Mouse (Mus musculus): ENCODE data around the gene Cd5. TPM values are rescaled to one million over a fixed set of nuclear protein-coding genes. Genes with fewer than 3 reads are reported as not detected.

The Cd5 gene
- polyA plus RNA-seq, 1 experiment, result not detected

- Histone ChIP-seq H3K4me3 (ENCODE audit: low read depth, low read length) (no peak overlapping the region), H3K9me3 (replicated peaks; ENCODE audit: control insufficient read depth, insufficient read depth, low read length, poor library complexity, severe bottlenecking) (no peaks in the 10 kb centered on the region), H3K27ac (ENCODE audit: insufficient read depth, low read length) (no peak overlapping the region), H3K9ac (ENCODE audit: low read depth, poor library complexity, severe bottlenecking) (no peak overlapping the region), H3K27me3 (ENCODE audit: control insufficient read depth, insufficient read depth, low read length, poor library complexity, severe bottlenecking) (no peaks in the 10 kb centered on the region), H3K4me1 (ENCODE audit: control insufficient read depth, insufficient read depth, low read length) (peaks cover 3% of the 10 kb centered on the region), H3K36me3 (ENCODE audit: control insufficient read depth, insufficient read depth, low read length, poor library complexity, severe bottlenecking) (no peaks in the 10 kb centered on the region)
- no peak for TF ChIP-seq CTCF (IDR thresholded peaks at IDR 0.05; ENCODE audit: low read depth, low read length)
- TF ChIP-seq POLR2A (IDR thresholded peaks at IDR 0.05; ENCODE audit: insufficient read depth, low read length), result no peak
- TF ChIP-seq EP300 (IDR thresholded peaks at IDR 0.05; ENCODE audit: insufficient read depth, low read depth, low read length), result no peak
These were observed 764 bp downstream of the Cd5 start for GRCm38 (mm10) chr19:10738038-10738437.

- H3K9ac ChIP-seq (ENCODE audit: low read depth, poor library complexity, severe bottlenecking), result no peak overlapping the region
- H3K4me3 ChIP-seq (ENCODE audit: low read depth, low read length), result no peak overlapping the region
- H3K27ac ChIP-seq (ENCODE audit: insufficient read depth, low read length), result no peak overlapping the region
- no peak for TF ChIP-seq POLR2A (IDR thresholded peaks at IDR 0.05; ENCODE audit: insufficient read depth, low read length)
- no peak for TF ChIP-seq CTCF (IDR thresholded peaks at IDR 0.05; ENCODE audit: low read depth, low read length)
- TF ChIP-seq EP300 (IDR thresholded peaks at IDR 0.05; ENCODE audit: insufficient read depth, low read depth, low read length), result no peak
- H3K36me3 ChIP-seq (ENCODE audit: control insufficient read depth, insufficient read depth, low read length, poor library complexity, severe bottlenecking), result no peaks in the 10 kb centered on the region
- no peaks in the 10 kb centered on the region for H3K9me3 ChIP-seq (replicated peaks; ENCODE audit: control insufficient read depth, insufficient read depth, low read length, poor library complexity, severe bottlenecking)
- H3K27me3 ChIP-seq (ENCODE audit: control insufficient read depth, insufficient read depth, low read length, poor library complexity, severe bottlenecking), result no peaks in the 10 kb centered on the region
- peaks cover 3% of the 10 kb centered on the region for H3K4me1 ChIP-seq (ENCODE audit: control insufficient read depth, insufficient read depth, low read length)
These were observed 2.9 kb downstream of the Cd5 start for GRCm38 (mm10) chr19:10735861-10736260.

DNA sequence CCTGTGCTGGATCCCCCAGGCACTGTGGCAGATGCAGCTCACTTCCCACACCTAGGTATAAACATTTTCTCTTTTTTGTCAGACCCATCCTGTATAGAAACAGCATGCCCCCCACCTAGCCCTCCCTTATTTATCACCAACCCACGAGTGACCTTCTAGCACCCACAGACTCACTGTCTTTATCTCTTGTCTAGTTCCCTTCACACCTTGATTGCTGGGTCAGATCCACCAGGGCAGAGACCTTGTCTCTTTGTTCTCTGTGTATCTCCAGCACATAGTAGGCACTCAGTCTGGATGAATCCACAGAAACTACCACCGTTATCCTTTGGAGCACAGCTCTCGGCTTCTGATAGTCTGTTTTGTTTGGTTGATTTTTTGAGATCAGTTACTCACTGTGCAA lies 3.7 kb downstream of the Cd5 start:
- H3K9me3 ChIP-seq (replicated peaks; ENCODE audit: control insufficient read depth, insufficient read depth, low read length, poor library complexity, severe bottlenecking), result no peaks in the 10 kb centered on the region
- TF ChIP-seq CTCF (IDR thresholded peaks at IDR 0.05; ENCODE audit: low read depth, low read length) (no peak), POLR2A (IDR thresholded peaks at IDR 0.05; ENCODE audit: insufficient read depth, low read length) (no peak), EP300 (IDR thresholded peaks at IDR 0.05; ENCODE audit: insufficient read depth, low read depth, low read length) (no peak)
- no peak overlapping the region for H3K9ac ChIP-seq (ENCODE audit: low read depth, poor library complexity, severe bottlenecking)
- H3K27ac ChIP-seq (ENCODE audit: insufficient read depth, low read length), result no peak overlapping the region
- H3K36me3 ChIP-seq (ENCODE audit: control insufficient read depth, insufficient read depth, low read length, poor library complexity, severe bottlenecking), result no peaks in the 10 kb centered on the region
- H3K4me3 ChIP-seq (ENCODE audit: low read depth, low read length), result no peak overlapping the region
- H3K27me3 ChIP-seq (ENCODE audit: control insufficient read depth, insufficient read depth, low read length, poor library complexity, severe bottlenecking), result no peaks in the 10 kb centered on the region
- H3K4me1 ChIP-seq (ENCODE audit: control insufficient read depth, insufficient read depth, low read length), result no peaks in the 10 kb centered on the region

DNA sequence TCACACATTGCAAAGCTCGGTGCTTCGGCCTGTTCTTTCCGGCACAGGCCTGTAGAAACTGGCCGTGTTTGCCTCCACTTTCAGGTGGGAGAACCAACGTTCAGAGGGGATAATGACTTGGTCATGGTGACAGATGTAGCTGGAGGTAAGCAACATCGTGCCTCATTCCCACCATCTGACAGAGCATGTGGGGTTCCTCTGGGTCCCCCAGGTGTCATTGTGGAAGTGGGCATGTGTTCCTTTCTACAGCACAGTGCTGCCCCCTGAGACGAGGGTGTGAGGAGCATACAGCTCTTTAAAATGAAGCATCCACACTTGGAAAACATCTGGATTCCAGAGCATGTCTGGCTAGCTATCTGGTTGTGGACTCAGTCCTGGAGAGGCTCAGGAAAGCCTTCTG lies 4.2 kb downstream of the Cd5 start:
- Histone ChIP-seq H3K9me3 (replicated peaks; ENCODE audit: control insufficient read depth, insufficient read depth, low read length, poor library complexity, severe bottlenecking) (no peaks in the 10 kb centered on the region), H3K4me3 (ENCODE audit: low read depth, low read length) (no peak overlapping the region), H3K9ac (ENCODE audit: low read depth, poor library complexity, severe bottlenecking) (no peak overlapping the region), H3K36me3 (ENCODE audit: control insufficient read depth, insufficient read depth, low read length, poor library complexity, severe bottlenecking) (no peaks in the 10 kb centered on the region), H3K27ac (ENCODE audit: insufficient read depth, low read length) (no peak overlapping the region), H3K4me1 (ENCODE audit: control insufficient read depth, insufficient read depth, low read length) (no peaks in the 10 kb centered on the region), H3K27me3 (ENCODE audit: control insufficient read depth, insufficient read depth, low read length, poor library complexity, severe bottlenecking) (no peaks in the 10 kb centered on the region)
- no peak for TF ChIP-seq EP300 (IDR thresholded peaks at IDR 0.05; ENCODE audit: insufficient read depth, low read depth, low read length)
- no peak for TF ChIP-seq POLR2A (IDR thresholded peaks at IDR 0.05; ENCODE audit: insufficient read depth, low read length)
- TF ChIP-seq CTCF (IDR thresholded peaks at IDR 0.05; ENCODE audit: low read depth, low read length), result no peak

DNA sequence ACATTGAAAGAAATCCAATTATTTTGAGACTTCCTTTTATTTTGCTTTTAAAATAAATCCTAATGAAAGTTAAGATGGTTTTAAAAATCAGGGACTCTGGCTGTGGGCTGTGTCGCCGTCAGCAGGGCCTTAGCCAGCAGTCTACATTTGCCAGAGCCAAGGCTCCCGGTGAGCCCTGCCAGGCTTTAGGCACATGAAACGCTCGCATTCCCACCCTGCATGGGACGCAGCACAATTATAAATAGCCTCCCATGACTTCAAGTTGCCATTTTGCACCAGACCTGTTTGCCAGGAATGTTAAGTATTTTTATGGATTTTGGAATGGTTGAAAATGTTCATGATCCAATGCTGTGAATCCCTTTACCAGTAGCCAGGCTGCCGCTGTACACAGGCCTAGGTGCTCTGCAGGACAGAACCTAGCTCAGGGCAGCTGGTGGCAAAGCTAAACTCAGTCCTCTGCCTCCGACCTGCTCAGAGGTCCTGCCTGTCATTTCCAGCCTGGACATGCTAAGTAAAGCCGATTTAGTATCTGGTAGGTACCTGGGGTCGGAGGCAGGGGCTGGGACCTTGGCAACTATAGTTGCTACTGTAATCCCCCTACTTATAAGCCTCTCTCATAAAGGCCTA lies 5.2 kb downstream of the Cd5 start:
- H3K9ac ChIP-seq (ENCODE audit: low read depth, poor library complexity, severe bottlenecking), result no peak overlapping the region
- TF ChIP-seq CTCF (IDR thresholded peaks at IDR 0.05; ENCODE audit: low read depth, low read length), result no peak
- TF ChIP-seq EP300 (IDR thresholded peaks at IDR 0.05; ENCODE audit: insufficient read depth, low read depth, low read length), result no peak
- no peak for TF ChIP-seq POLR2A (IDR thresholded peaks at IDR 0.05; ENCODE audit: insufficient read depth, low read length)
- no peak overlapping the region for H3K27ac ChIP-seq (ENCODE audit: insufficient read depth, low read length)
- no peak overlapping the region for H3K4me3 ChIP-seq (ENCODE audit: low read depth, low read length)
- no peaks in the 10 kb centered on the region for H3K36me3 ChIP-seq (ENCODE audit: control insufficient read depth, insufficient read depth, low read length, poor library complexity, severe bottlenecking)
- no peaks in the 10 kb centered on the region for H3K4me1 ChIP-seq (ENCODE audit: control insufficient read depth, insufficient read depth, low read length)
- no peaks in the 10 kb centered on the region for H3K27me3 ChIP-seq (ENCODE audit: control insufficient read depth, insufficient read depth, low read length, poor library complexity, severe bottlenecking)
- H3K9me3 ChIP-seq (replicated peaks; ENCODE audit: control insufficient read depth, insufficient read depth, low read length, poor library complexity, severe bottlenecking), result no peaks in the 10 kb centered on the region

DNA sequence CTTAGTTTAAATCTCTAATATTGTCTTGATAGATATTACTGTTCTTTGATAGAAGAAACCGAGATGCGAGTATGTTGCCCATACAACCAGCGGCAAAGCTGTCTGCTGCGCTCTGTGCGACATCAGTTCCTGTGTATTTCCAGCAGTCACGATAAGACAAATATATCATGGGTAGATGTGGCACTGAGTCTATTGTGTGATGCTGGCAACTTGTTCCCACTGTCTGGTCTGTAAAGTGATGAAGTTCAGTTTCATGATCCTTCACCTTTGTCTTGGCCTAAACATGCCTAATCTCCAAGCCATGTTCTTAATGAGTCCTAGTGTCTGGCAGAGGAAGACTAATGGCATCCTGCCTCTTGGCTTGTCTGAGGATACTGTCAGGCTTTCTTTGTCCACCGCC lies 6.1 kb downstream of the Cd5 start:
- H3K9ac ChIP-seq (ENCODE audit: low read depth, poor library complexity, severe bottlenecking), result no peak overlapping the region
- no peak overlapping the region for H3K27ac ChIP-seq (ENCODE audit: insufficient read depth, low read length)
- no peaks in the 10 kb centered on the region for H3K4me1 ChIP-seq (ENCODE audit: control insufficient read depth, insufficient read depth, low read length)
- H3K27me3 ChIP-seq (ENCODE audit: control insufficient read depth, insufficient read depth, low read length, poor library complexity, severe bottlenecking), result no peaks in the 10 kb centered on the region
- no peaks in the 10 kb centered on the region for H3K9me3 ChIP-seq (replicated peaks; ENCODE audit: control insufficient read depth, insufficient read depth, low read length, poor library complexity, severe bottlenecking)
- no peak overlapping the region for H3K4me3 ChIP-seq (ENCODE audit: low read depth, low read length)
- no peak for TF ChIP-seq CTCF (IDR thresholded peaks at IDR 0.05; ENCODE audit: low read depth, low read length)
- no peak for TF ChIP-seq POLR2A (IDR thresholded peaks at IDR 0.05; ENCODE audit: insufficient read depth, low read length)
- TF ChIP-seq EP300 (IDR thresholded peaks at IDR 0.05; ENCODE audit: insufficient read depth, low read depth, low read length), result no peak
- no peaks in the 10 kb centered on the region for H3K36me3 ChIP-seq (ENCODE audit: control insufficient read depth, insufficient read depth, low read length, poor library complexity, severe bottlenecking)

Data from ES-Bruce4 (cell line).